Mouse (Mus musculus) neural tube, embryonic 15.5 days (tissue): ENCODE measurements around the gene Tbc1d16. TPM values are rescaled to one million over a fixed set of nuclear protein-coding genes. Genes with fewer than 3 reads are reported as not detected.

ENCODE experiments used
- ATAC-seq: fragments of 200-750 bp; cut with Nextera tagmentation; 2 replicates; pipeline ENCODE4 v1.8.0; 2017; ENCODE audit warnings: mild to moderate bottlenecking, moderate TSS enrichment, moderate library complexity; ENCODE audit not compliant: low FRiP score
- H3K27ac ChIP-seq: fragments of 300-500 bp; sonication (generic); replicated peaks from 2 replicates; pipeline ENCODE4 v1.5.1; 2015; ENCODE audit warnings: mild to moderate bottlenecking, inconsistent platforms
- H3K27me3 ChIP-seq: fragments of 300-500 bp; sonication (generic); replicated peaks from 2 replicates; pipeline ENCODE4 v1.6.1; 2015; ENCODE audit warnings: inconsistent platforms
- H3K36me3 ChIP-seq: fragments of 300-500 bp; sonication (generic); 2 replicates; pipeline ENCODE4 v1.6.1; 2015; ENCODE audit warnings: inconsistent platforms
- H3K4me1 ChIP-seq: fragments of 300-500 bp; sonication (generic); 2 replicates; pipeline ENCODE4 v1.6.1; 2015; ENCODE audit warnings: inconsistent platforms
- H3K4me2 ChIP-seq: fragments of 300-500 bp; sonication (generic); 2 replicates; pipeline ENCODE4 v1.6.1; 2015; ENCODE audit warnings: inconsistent platforms, mild to moderate bottlenecking, moderate library complexity
- H3K4me3 ChIP-seq: fragments of 300-500 bp; sonication (generic); replicated peaks from 2 replicates; pipeline ENCODE4 v1.5.1; 2015; ENCODE audit warnings: mild to moderate bottlenecking, inconsistent platforms
- H3K9ac ChIP-seq: fragments of 300-500 bp; sonication (generic); replicated peaks from 2 replicates; pipeline ENCODE4 v1.6.1; 2015; ENCODE audit warnings: mild to moderate bottlenecking, inconsistent platforms
- H3K9me3 ChIP-seq: fragments of 300-500 bp; sonication (generic); replicated peaks from 2 replicates; pipeline ENCODE4 v1.6.1; 2016; ENCODE audit warnings: inconsistent platforms
- WGBS: fragments of 180-500 bp; shearing (Covaris S2); methylation state at CpG from one replicate; pipeline ENCODE4 v1.1.7; 2015; ENCODE audit warnings: mixed read lengths; 5-methylcytosine and 5-hydroxymethylcytosine counted together
- polyA plus RNA-seq: library from polyadenylated mRNA; unstranded; fragments of >200 nt; fragmentation: Nextera tagmentation; extraction: Ambion mirVana; gene quantifications from 2 replicates; pipeline ENCODE4 v1.2.1, GENCODE M21; 2015

The Tbc1d16 gene
- polyA plus RNA-seq, 1 experiment from 2014 or later, result 47.4 TPM

GRCm38 (mm10) chr11:119186989-119187799 lies 41.1 kb downstream of the Tbc1d16 start:
- H3K27me3 ChIP-seq, result no peaks in the 10 kb centered on the region
- H3K4me2 ChIP-seq, result no peak overlapping the region; the same call in 1 of the 2 replicates
- peaks cover 59% of the 10 kb centered on the region for H3K4me1 ChIP-seq
- WGBS, result 42% methylated on average over 25 of the region's 25 CpGs
- 0 out of 2 replicates have a peak overlapping the region, but pooled peaks have one; percentile 7 for H3K27ac ChIP-seq
- no peak overlapping the region for H3K4me3 ChIP-seq
- H3K36me3 ChIP-seq, result no peaks in the 10 kb centered on the region
- no peaks in the 10 kb centered on the region for H3K9me3 ChIP-seq
- ATAC-seq, result peak; percentile 41; the same call in 1 of the 2 replicates
- no peak overlapping the region for H3K9ac ChIP-seq

GRCm38 (mm10) chr11:119186381-119186780 lies 41.9 kb downstream of the Tbc1d16 start:
- no peak for ATAC-seq
- H3K4me2 ChIP-seq, result no peak overlapping the region
- H3K9ac ChIP-seq, result no peak overlapping the region
- H3K36me3 ChIP-seq, result no peaks in the 10 kb centered on the region
- WGBS, result 69% methylated on average over 3 of the region's 3 CpGs
- H3K4me1 ChIP-seq, result peaks cover 62% of the 10 kb centered on the region
- no peak overlapping the region for H3K4me3 ChIP-seq
- H3K27ac ChIP-seq, result no peak overlapping the region; the same call in 1 of the 2 replicates
- no peaks in the 10 kb centered on the region for H3K27me3 ChIP-seq
- no peaks in the 10 kb centered on the region for H3K9me3 ChIP-seq

- Histone ChIP-seq H3K27me3 (no peaks in the 10 kb centered on the region), H3K4me3 (no peak overlapping the region), H3K36me3 (no peaks in the 10 kb centered on the region), H3K4me2 (no peak overlapping the region), H3K27ac (no peak overlapping the region), H3K9ac (no peak overlapping the region), H3K4me1 (peaks cover 56% of the 10 kb centered on the region), H3K9me3 (no peaks in the 10 kb centered on the region)
- WGBS, result 67% methylated on average over 15 of the region's 15 CpGs
- ATAC-seq, result no peak
Observed at GRCm38 (mm10) chr11:119183684-119184310, 44.5 kb downstream of the Tbc1d16 start.

- Histone ChIP-seq H3K4me2 (no peak overlapping the region), H3K4me3 (no peak overlapping the region), H3K4me1 (peaks cover 56% of the 10 kb centered on the region), H3K27me3 (no peaks in the 10 kb centered on the region), H3K27ac (no peak overlapping the region), H3K36me3 (no peaks in the 10 kb centered on the region), H3K9ac (no peak overlapping the region), H3K9me3 (no peaks in the 10 kb centered on the region)
- 75% methylated on average over 12 of the region's 12 CpGs for whole genome bisulfite sequencing
- no peak for ATAC-seq
Observed at GRCm38 (mm10) chr11:119181861-119182395, 46.4 kb downstream of the Tbc1d16 start.

GRCm38 (mm10) chr11:119180824-119181582 lies 47.3 kb downstream of the Tbc1d16 start:
- no peaks in the 10 kb centered on the region for H3K36me3 ChIP-seq
- WGBS, result 62% methylated on average over 14 of the region's 14 CpGs
- no peak overlapping the region for H3K4me2 ChIP-seq
- no peak overlapping the region for H3K27ac ChIP-seq
- no peak for ATAC-seq
- no peaks in the 10 kb centered on the region for H3K9me3 ChIP-seq
- no peak overlapping the region for H3K4me3 ChIP-seq
- H3K4me1 ChIP-seq, result peaks cover 64% of the 10 kb centered on the region
- H3K9ac ChIP-seq, result no peak overlapping the region
- H3K27me3 ChIP-seq, result no peaks in the 10 kb centered on the region

GRCm38 (mm10) chr11:119178317-119178716 lies 50.0 kb downstream of the Tbc1d16 start:
- no peak overlapping the region for H3K9ac ChIP-seq
- no peaks in the 10 kb centered on the region for H3K36me3 ChIP-seq
- H3K9me3 ChIP-seq, result no peaks in the 10 kb centered on the region
- peaks cover 62% of the 10 kb centered on the region for H3K4me1 ChIP-seq
- peak overlapping the region; percentile 77; the same call in 1 of the 2 replicates for H3K27ac ChIP-seq
- no peak overlapping the region for H3K4me2 ChIP-seq
- H3K4me3 ChIP-seq, result no peak overlapping the region
- 55% methylated on average over 8 of the region's 8 CpGs for WGBS
- no peak for ATAC-seq
- no peaks in the 10 kb centered on the region for H3K27me3 ChIP-seq

GRCm38 (mm10) chr11:119176389-119177179 lies 51.7 kb downstream of the Tbc1d16 start:
- 14% methylated on average over 27 of the region's 27 CpGs for WGBS
- Histone ChIP-seq H3K27me3 (no peaks in the 10 kb centered on the region), H3K36me3 (no peaks in the 10 kb centered on the region), H3K4me3 (no peak overlapping the region), H3K4me1 (peaks cover 45% of the 10 kb centered on the region), H3K4me2 (peak overlapping the region; percentile 40), H3K9me3 (no peaks in the 10 kb centered on the region), H3K27ac (peak overlapping the region; percentile 77), H3K9ac (0 out of 2 replicates have a peak overlapping the region, but pooled peaks have one; percentile 23)
- peak; percentile 56 for ATAC-seq

GRCm38 (mm10) chr11:119171588-119171987 lies 56.7 kb downstream of the Tbc1d16 start:
- Histone ChIP-seq H3K9ac (no peak overlapping the region), H3K36me3 (no peaks in the 10 kb centered on the region), H3K9me3 (no peaks in the 10 kb centered on the region), H3K27me3 (no peaks in the 10 kb centered on the region), H3K4me3 (no peak overlapping the region), H3K4me2 (no peak overlapping the region), H3K27ac (no peak overlapping the region), H3K4me1 (peaks cover 9% of the 10 kb centered on the region)
- no peak for ATAC-seq
- 90% methylated on average over 7 of the region's 7 CpGs for WGBS

GRCm38 (mm10) chr11:119168851-119169250 lies 59.4 kb downstream of the Tbc1d16 start:
- no peak overlapping the region for H3K27ac ChIP-seq
- peaks cover 14% of the 10 kb centered on the region; the same call in 1 of the 2 replicates for H3K4me1 ChIP-seq
- H3K4me3 ChIP-seq, result no peak overlapping the region
- H3K9ac ChIP-seq, result no peak overlapping the region
- no peak overlapping the region for H3K4me2 ChIP-seq
- 91% methylated on average over 1 of the region's 1 CpGs for WGBS
- no peaks in the 10 kb centered on the region for H3K9me3 ChIP-seq
- no peaks in the 10 kb centered on the region for H3K36me3 ChIP-seq
- no peaks in the 10 kb centered on the region for H3K27me3 ChIP-seq
- no peak for ATAC-seq

GRCm38 (mm10) chr11:119165995-119166394 lies 62.3 kb downstream of the Tbc1d16 start:
- H3K4me3 ChIP-seq, result no peak overlapping the region
- H3K9ac ChIP-seq, result no peak overlapping the region
- H3K27me3 ChIP-seq, result no peaks in the 10 kb centered on the region
- H3K4me1 ChIP-seq, result peaks cover 24% of the 10 kb centered on the region; the same call in 1 of the 2 replicates
- H3K9me3 ChIP-seq, result no peaks in the 10 kb centered on the region
- no peak; the same call in 1 of the 2 replicates for ATAC-seq
- H3K36me3 ChIP-seq, result no peaks in the 10 kb centered on the region
- H3K27ac ChIP-seq, result no peak overlapping the region
- whole genome bisulfite sequencing, result 86% methylated on average over 10 of the region's 10 CpGs
- no peak overlapping the region for H3K4me2 ChIP-seq

- H3K9ac ChIP-seq, result no peak overlapping the region
- H3K27me3 ChIP-seq, result no peaks in the 10 kb centered on the region
- H3K4me2 ChIP-seq, result no peak overlapping the region
- ATAC-seq, result no peak
- 87% methylated on average over 7 of the region's 7 CpGs for WGBS
- no peaks in the 10 kb centered on the region for H3K36me3 ChIP-seq
- H3K27ac ChIP-seq, result no peak overlapping the region
- no peaks in the 10 kb centered on the region for H3K9me3 ChIP-seq
- peaks cover 40% of the 10 kb centered on the region for H3K4me1 ChIP-seq
- no peak overlapping the region for H3K4me3 ChIP-seq
Observed at GRCm38 (mm10) chr11:119164375-119164774, 63.9 kb downstream of the Tbc1d16 start.
